In the genomic region with DNA sequence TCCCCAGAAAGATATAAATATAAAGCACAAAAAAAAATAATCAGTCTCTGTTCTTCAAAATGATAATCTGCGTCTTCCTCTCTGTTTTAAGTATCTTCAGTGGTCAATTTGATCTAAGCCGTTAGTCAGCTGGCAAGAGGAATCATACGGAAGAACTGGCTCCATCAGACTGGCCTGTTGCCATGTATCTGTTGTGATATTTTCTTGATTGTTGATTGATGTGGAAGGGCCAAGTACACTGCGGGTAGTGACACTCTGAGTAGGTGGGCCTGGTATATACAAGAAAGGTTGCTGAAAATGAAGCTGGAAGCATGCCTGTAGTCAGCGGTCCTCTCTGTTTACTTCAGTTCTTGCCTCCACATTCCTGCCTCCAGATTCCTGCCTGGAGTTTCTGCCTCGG, we compare ENCODE assay signal across 18 mouse cellular contexts.
DNase-seq lines count a peak whose midpoint lies in the region; ATAC-seq lines count a peak whose summit lies in the region.
"Had no signal": no experiment of that assay in that cellular context is flagged by ENCODE, and none has a peak within 500 bp of the region (broad histone marks: within the 10 kb centered on the region; RNA-seq: fewer than 3 reads in every experiment).

No protein-coding gene starts in this region.

- ATAC-seq in hindbrain, embryonic 14.5 days (ENCODE audit: low FRiP score), result no peak
- ATAC-seq in hindbrain, embryonic 12.5 days (ENCODE audit: low FRiP score), result no peak
- no peak for ATAC-seq in midbrain, embryonic 16.5 days
- ATAC-seq in midbrain, embryonic 11.5 days (ENCODE audit: low FRiP score), result no peak
- no peak for ATAC-seq in neural tube, embryonic 14.5 days (ENCODE audit: low read depth)
- ATAC-seq in erythroid progenitor cell, adult 5-6 weeks (replicated peaks; ENCODE audit: low FRiP score, poor library complexity, severe bottlenecking), result no peak
- ATAC-seq: intestine, postnatal 0 days; liver, postnatal 0 days had no signal

- no peak overlapping the region for H3K9ac ChIP-seq in hindbrain, embryonic 14.5 days
- no peak overlapping the region for H3K9ac ChIP-seq in hindbrain, embryonic 12.5 days
- H3K9ac ChIP-seq in midbrain, embryonic 16.5 days (ENCODE audit: low read depth, low read length), result no peak overlapping the region
- no peak overlapping the region for H3K9ac ChIP-seq in midbrain, embryonic 11.5 days (ENCODE audit: low read length)
- H3K9ac ChIP-seq in neural tube, embryonic 14.5 days (replicated peaks; ENCODE audit: low read depth, low read length), result no peak overlapping the region
- H3K9ac ChIP-seq: liver, postnatal 0 days; neural tube, embryonic 12.5 days had no signal

- peak; percentile 86 to 87 for DNase-seq in cerebellum, postnatal 14 days
- no peak for DNase-seq in cerebellum, adult 8-10 months
- no peak for DNase-seq in hindbrain, embryonic 14.5 days (ENCODE audit: low spot score)
- DNase-seq in midbrain, embryonic 11.5 days (ENCODE audit: low spot score, missing footprints), result no peak
- DNase-seq: adrenal gland, postnatal 25 days; B cell, adult 2 months; gastrocnemius, postnatal 10 days; liver; liver, postnatal 0 days; lung, postnatal 10 days; thymus, adult 18-20 months; thymus, postnatal 4 days had no signal

- 82% methylated on average over 6 of the region's 6 CpGs for WGBS in hindbrain, embryonic 14.5 days
- 90% methylated on average over 6 of the region's 6 CpGs for WGBS in hindbrain, embryonic 12.5 days
- WGBS in midbrain, embryonic 16.5 days, result 87% methylated on average over 6 of the region's 6 CpGs
- 91% methylated on average over 6 of the region's 6 CpGs for WGBS in midbrain, embryonic 11.5 days
- 90% methylated on average over 6 of the region's 6 CpGs for WGBS in neural tube, embryonic 14.5 days

- peaks cover 16% of the 10 kb centered on the region for H3K4me1 ChIP-seq in hindbrain, embryonic 14.5 days (replicated peaks; ENCODE audit: control insufficient read depth, insufficient read depth, low read length)
- H3K4me1 ChIP-seq in hindbrain, embryonic 12.5 days, result no peaks in the 10 kb centered on the region
- peaks cover 9% of the 10 kb centered on the region for H3K4me1 ChIP-seq in midbrain, embryonic 16.5 days (ENCODE audit: control insufficient read depth, insufficient read depth, low read length)
- no peaks in the 10 kb centered on the region for H3K4me1 ChIP-seq in midbrain, embryonic 11.5 days (ENCODE audit: control insufficient read depth, insufficient read depth, low read length)
- H3K4me1 ChIP-seq in neural tube, embryonic 14.5 days (ENCODE audit: control insufficient read depth, insufficient read depth, low read length), result 0 out of 2 replicates have a peak, but pooled peaks cover 4% of the 10 kb centered on the region
- H3K4me1 ChIP-seq: neural tube, embryonic 12.5 days had no signal

- no peaks in the 10 kb centered on the region for H3K9me3 ChIP-seq in hindbrain, embryonic 14.5 days (ENCODE audit: control insufficient read depth, low read length)
- H3K9me3 ChIP-seq in hindbrain, embryonic 12.5 days (replicated peaks), result no peaks in the 10 kb centered on the region
- H3K9me3 ChIP-seq in midbrain, embryonic 16.5 days (replicated peaks; ENCODE audit: control insufficient read depth, low read length, poor library complexity, severe bottlenecking), result no peaks in the 10 kb centered on the region
- no peaks in the 10 kb centered on the region for H3K9me3 ChIP-seq in midbrain, embryonic 11.5 days (ENCODE audit: control insufficient read depth, low read length)
- no peaks in the 10 kb centered on the region for H3K9me3 ChIP-seq in neural tube, embryonic 14.5 days (ENCODE audit: control insufficient read depth, low read length)
- H3K9me3 ChIP-seq: neural tube, embryonic 12.5 days had no signal

- no peaks in the 10 kb centered on the region for H3K27me3 ChIP-seq in hindbrain, embryonic 14.5 days (ENCODE audit: control insufficient read depth, insufficient read depth, low read length)
- H3K27me3 ChIP-seq in hindbrain, embryonic 12.5 days, result no peaks in the 10 kb centered on the region
- no peaks in the 10 kb centered on the region for H3K27me3 ChIP-seq in midbrain, embryonic 16.5 days (ENCODE audit: control insufficient read depth, insufficient read depth, low read depth, low read length)
- no peaks in the 10 kb centered on the region for H3K27me3 ChIP-seq in midbrain, embryonic 11.5 days (ENCODE audit: control insufficient read depth, insufficient read depth, low read length)
- no peaks in the 10 kb centered on the region for H3K27me3 ChIP-seq in neural tube, embryonic 14.5 days (ENCODE audit: control insufficient read depth, insufficient read depth, low read length)
- H3K27me3 ChIP-seq: neural tube, embryonic 12.5 days had no signal

- peaks cover 4% of the 10 kb centered on the region; the same call in 1 of the 2 replicates for H3K36me3 ChIP-seq in hindbrain, embryonic 14.5 days (replicated peaks; ENCODE audit: control insufficient read depth, insufficient read depth)
- no peaks in the 10 kb centered on the region for H3K36me3 ChIP-seq in hindbrain, embryonic 12.5 days
- no peaks in the 10 kb centered on the region for H3K36me3 ChIP-seq in midbrain, embryonic 16.5 days (ENCODE audit: control insufficient read depth, insufficient read depth, low read length)
- H3K36me3 ChIP-seq in midbrain, embryonic 11.5 days (ENCODE audit: control insufficient read depth, insufficient read depth, low read length), result no peaks in the 10 kb centered on the region
- no peaks in the 10 kb centered on the region for H3K36me3 ChIP-seq in neural tube, embryonic 14.5 days (ENCODE audit: control insufficient read depth, insufficient read depth, low read length)
- H3K36me3 ChIP-seq: neural tube, embryonic 12.5 days had no signal

- no peak overlapping the region for H3K4me3 ChIP-seq in hindbrain, embryonic 14.5 days (replicated peaks; ENCODE audit: low read length)
- H3K4me3 ChIP-seq in hindbrain, embryonic 12.5 days, result no peak overlapping the region
- H3K4me3 ChIP-seq in midbrain, embryonic 16.5 days (ENCODE audit: low read depth, low read length), result no peak overlapping the region
- H3K4me3 ChIP-seq in midbrain, embryonic 11.5 days (ENCODE audit: low read depth, low read length), result no peak overlapping the region
- H3K4me3 ChIP-seq in neural tube, embryonic 14.5 days (ENCODE audit: low read depth, low read length), result no peak overlapping the region
- H3K4me3 ChIP-seq: neural tube, embryonic 12.5 days had no signal

- H3K4me2 ChIP-seq in hindbrain, embryonic 14.5 days (replicated peaks), result no peak overlapping the region
- H3K4me2 ChIP-seq in hindbrain, embryonic 12.5 days (replicated peaks), result no peak overlapping the region
- no peak overlapping the region for H3K4me2 ChIP-seq in midbrain, embryonic 16.5 days (ENCODE audit: low read length)
- H3K4me2 ChIP-seq in midbrain, embryonic 11.5 days, result no peak overlapping the region
- no peak overlapping the region for H3K4me2 ChIP-seq in neural tube, embryonic 14.5 days (ENCODE audit: low read depth, low read length)
- H3K4me2 ChIP-seq: neural tube, embryonic 12.5 days had no signal

- peak overlapping the region; percentile 61 for H3K27ac ChIP-seq in hindbrain, embryonic 14.5 days
- no peak overlapping the region for H3K27ac ChIP-seq in hindbrain, embryonic 12.5 days
- peak overlapping the region; percentile 56; the same call in 1 of the 2 replicates for H3K27ac ChIP-seq in midbrain, embryonic 16.5 days (ENCODE audit: low read length)
- H3K27ac ChIP-seq in midbrain, embryonic 11.5 days (ENCODE audit: low read depth, low read length), result no peak overlapping the region
- peak overlapping the region; percentile 62; the same call in 1 of the 2 replicates for H3K27ac ChIP-seq in neural tube, embryonic 14.5 days (ENCODE audit: low read depth, low read length)
- H3K27ac ChIP-seq: neural tube, embryonic 12.5 days had no signal

Comparison
In these comparisons a context has a peak if more than half of its experiments do, and no peak if none do; other contexts are left out.
1. DNase-seq: peak in cerebellum, postnatal 14 days (2 of 2); none in cerebellum, adult 8-10 months (single experiment), hindbrain, embryonic 14.5 days (single experiment) and midbrain, embryonic 11.5 days (single experiment).
2. H3K27ac ChIP-seq: peak in hindbrain, embryonic 14.5 days (single experiment), midbrain, embryonic 16.5 days (single experiment) and neural tube, embryonic 14.5 days (single experiment); none in hindbrain, embryonic 12.5 days (single experiment) and midbrain, embryonic 11.5 days (single experiment).